Mouse (Mus musculus) brown adipose tissue, adult 24 weeks (tissue): ENCODE data around the gene Pax3. TPM values are rescaled to one million over a fixed set of nuclear protein-coding genes. Genes with fewer than 3 reads are reported as not detected.

Source experiments
- H3K27ac ChIP-seq: fragments of 200-500 bp; replicated peaks from 2 replicates; pipeline ENCODE4 v1.5.1; 2012; ENCODE audit warnings: low read depth, mild to moderate bottlenecking, low read length
- H3K4me1 ChIP-seq: fragments of 200-500 bp; 2 replicates; pipeline ENCODE4 v1.6.1; 2012; ENCODE audit warnings: low read length, mixed read lengths; ENCODE audit not compliant: control insufficient read depth, insufficient read depth, insufficient read length
- H3K4me3 ChIP-seq: fragments of 200-500 bp; 2 replicates; pipeline ENCODE4 v1.5.1; 2012; ENCODE audit warnings: low read depth, mild to moderate bottlenecking, low read length, moderate library complexity; ENCODE audit not compliant: insufficient read depth
- polyA plus RNA-seq: library from polyadenylated mRNA; stranded (reverse); fragments of >200 nt; gene quantifications from 2 replicates; pipeline ENCODE4 v1.2.4, GENCODE M21; 2012; ENCODE audit not compliant: missing spikeins, insufficient read depth, insufficient read length

Pax3 gene
- polyA plus RNA-seq, 1 experiment, result not detected

GRCm38 (mm10) chr1:78116046-78116445 lies 80.9 kb downstream of the Pax3 start:
- Histone ChIP-seq H3K4me3 (no peak overlapping the region), H3K4me1 (no peaks in the 10 kb centered on the region), H3K27ac (no peak overlapping the region)

- Histone ChIP-seq H3K4me1 (no peaks in the 10 kb centered on the region), H3K4me3 (no peak overlapping the region), H3K27ac (no peak overlapping the region)
Observed at GRCm38 (mm10) chr1:78110311-78110710, 86.6 kb downstream of the Pax3 start.

- Histone ChIP-seq H3K27ac (no peak overlapping the region), H3K4me1 (no peaks in the 10 kb centered on the region), H3K4me3 (no peak overlapping the region)
Observed at GRCm38 (mm10) chr1:78103511-78103910, 93.4 kb downstream of the Pax3 start.

- H3K4me1 ChIP-seq, result no peaks in the 10 kb centered on the region
- H3K27ac ChIP-seq, result no peak overlapping the region
- no peak overlapping the region for H3K4me3 ChIP-seq
Observed at GRCm38 (mm10) chr1:78093619-78094018, 103.3 kb downstream of the Pax3 start.

GRCm38 (mm10) chr1:78088646-78089045 lies 108.3 kb downstream of the Pax3 start:
- no peak overlapping the region for H3K27ac ChIP-seq
- H3K4me1 ChIP-seq, result no peaks in the 10 kb centered on the region
- no peak overlapping the region for H3K4me3 ChIP-seq

- H3K4me1 ChIP-seq, result no peaks in the 10 kb centered on the region
- no peak overlapping the region for H3K4me3 ChIP-seq
- H3K27ac ChIP-seq, result no peak overlapping the region
Observed at GRCm38 (mm10) chr1:78081761-78082160, 115.2 kb downstream of the Pax3 start.

GRCm38 (mm10) chr1:78060850-78061249 lies 136.1 kb downstream of the Pax3 start:
- Histone ChIP-seq H3K27ac (no peak overlapping the region), H3K4me3 (no peak overlapping the region), H3K4me1 (no peaks in the 10 kb centered on the region)

GRCm38 (mm10) chr1:78057939-78058338 lies 139.0 kb downstream of the Pax3 start:
- no peaks in the 10 kb centered on the region for H3K4me1 ChIP-seq
- no peak overlapping the region for H3K4me3 ChIP-seq
- no peak overlapping the region for H3K27ac ChIP-seq

GRCm38 (mm10) chr1:78053677-78054076 lies 143.3 kb downstream of the Pax3 start:
- Histone ChIP-seq H3K4me3 (no peak overlapping the region), H3K27ac (no peak overlapping the region), H3K4me1 (no peaks in the 10 kb centered on the region)

Other genes with a start within 250 kb of the Pax3 start
- gene Sgpp2, start 113.2 kb upstream of the Pax3 start, polyA plus RNA-seq, result not detected in 2 replicates